16 mouse cellular contexts compared by ENCODE assay signal in the genomic region with DNA sequence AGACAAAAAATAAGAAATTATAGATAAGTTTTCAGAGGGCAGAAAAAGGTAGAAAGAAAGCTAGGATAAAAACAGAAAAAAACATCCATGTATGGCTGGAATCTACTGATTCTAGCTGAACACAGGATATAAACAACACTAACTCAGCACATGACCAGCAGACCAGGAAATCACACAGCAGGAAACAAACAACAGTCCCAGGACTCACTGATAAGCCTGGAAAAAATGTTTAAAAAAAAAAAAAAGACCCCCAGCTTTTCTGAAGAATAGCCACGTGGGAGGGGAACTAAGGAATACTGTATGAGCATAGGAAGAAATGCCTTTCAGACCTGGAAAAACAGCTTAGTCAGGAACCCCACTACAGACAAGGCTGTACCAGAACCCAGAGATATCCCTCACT.
"Had no signal": no experiment of that assay in that cellular context is flagged by ENCODE, and none has a peak within 500 bp of the region (broad histone marks: within the 10 kb centered on the region; RNA-seq: fewer than 3 reads in every experiment).

No protein-coding gene starts in this region.

- H3K27me3 ChIP-seq: limb, embryonic 13.5 days; liver, embryonic 15.5 days had no signal

- H3K4me3 ChIP-seq: layer of hippocampus, adult 2 months; limb, embryonic 10.5 days; limb, embryonic 13.5 days; liver, embryonic 15.5 days had no signal

- H3K36me3 ChIP-seq: limb, embryonic 10.5 days; limb, embryonic 13.5 days; liver, embryonic 15.5 days had no signal

- H3K4me1 ChIP-seq: liver, embryonic 15.5 days had no signal

- H3K9ac ChIP-seq: limb, embryonic 13.5 days; liver, embryonic 15.5 days had no signal

- H3K9me3 ChIP-seq: limb, embryonic 10.5 days; limb, embryonic 13.5 days; liver, embryonic 15.5 days had no signal

- DNase-seq: kidney, adult 8-10 months; kidney, postnatal 25 days; layer of hippocampus, adult 9-11 months; liver; lung, adult 2 months; lung, postnatal 14 days; lung, postnatal 4 days; midbrain, embryonic 14.5 days; thymus, adult 18-20 months; thymus, postnatal 36 days had no signal

- H3K27ac ChIP-seq: kidney, postnatal 0 days; layer of hippocampus, adult 2 months; limb, embryonic 10.5 days; limb, embryonic 13.5 days; liver, embryonic 15.5 days had no signal

- H3K4me2 ChIP-seq: limb, embryonic 13.5 days; liver, embryonic 15.5 days; midbrain, embryonic 11.5 days had no signal
